Mouse (Mus musculus) embryonic facial prominence, embryonic 11.5 days (tissue): ENCODE measurements around the gene Slc38a10. TPM values are rescaled to one million over a fixed set of nuclear protein-coding genes. Genes with fewer than 3 reads are reported as not detected.

Experiments used
- ATAC-seq: fragments of 200-750 bp; cut with Nextera tagmentation; replicated peaks from 2 replicates; pipeline ENCODE4 v1.8.0; 2017; ENCODE audit warnings: low read depth; ENCODE audit not compliant: insufficient number of reproducible peaks, low FRiP score, low TSS enrichment
- DNase-seq: peaks from one replicate; pipeline ENCODE4 v3.0.0-alpha.2; 2015; ENCODE audit warnings: low spot score
- H3K27ac ChIP-seq: fragments of 300-500 bp; sonication (generic); replicated peaks from 2 replicates; pipeline ENCODE4 v1.5.1; 2014; ENCODE audit warnings: mild to moderate bottlenecking, low read depth, low read length, control low read depth
- H3K27me3 ChIP-seq: fragments of 300-500 bp; sonication (generic); 2 replicates; pipeline ENCODE4 v1.6.1; 2014; ENCODE audit warnings: mild to moderate bottlenecking, low read length, moderate library complexity, mixed read lengths; ENCODE audit not compliant: control insufficient read depth, insufficient read depth
- H3K36me3 ChIP-seq: fragments of 300-500 bp; sonication (generic); replicated peaks from 2 replicates; pipeline ENCODE4 v1.6.1; 2014; ENCODE audit warnings: low read depth, mild to moderate bottlenecking, low read length, moderate library complexity, mixed read lengths; ENCODE audit not compliant: control insufficient read depth, insufficient read depth
- H3K4me1 ChIP-seq: fragments of 300-500 bp; sonication (generic); 2 replicates; pipeline ENCODE4 v1.6.1; 2014; ENCODE audit warnings: low read length, mixed read lengths; ENCODE audit not compliant: control insufficient read depth, insufficient read depth
- H3K4me2 ChIP-seq: fragments of 300-500 bp; sonication (generic); 2 replicates; pipeline ENCODE4 v1.6.1; 2014; ENCODE audit warnings: low read depth, mild to moderate bottlenecking, control low read depth, low read length, moderate library complexity
- H3K4me3 ChIP-seq: fragments of 300-500 bp; sonication (generic); 2 replicates; pipeline ENCODE4 v1.5.1; 2014; ENCODE audit warnings: low read depth, low read length, control low read depth
- H3K9ac ChIP-seq: fragments of 300-500 bp; sonication (generic); replicated peaks from 2 replicates; pipeline ENCODE4 v1.6.1; 2014; ENCODE audit warnings: mild to moderate bottlenecking, control low read depth, low read length
- H3K9me3 ChIP-seq: fragments of 300-500 bp; sonication (generic); replicated peaks from 2 replicates; pipeline ENCODE4 v1.6.1; 2016; ENCODE audit warnings: mild to moderate bottlenecking, low read length, inconsistent platforms, mixed read lengths; ENCODE audit not compliant: control insufficient read depth
- WGBS: fragments of 180-500 bp; shearing (Covaris S2); extraction: QIAGEN DNeasy Blood & Tissue Kit; methylation state at CpG from one replicate; pipeline ENCODE4 v1.1.7; 2014; 5-methylcytosine and 5-hydroxymethylcytosine counted together
- polyA plus RNA-seq: library from polyadenylated mRNA; unstranded; fragments of >200 nt; fragmentation: Nextera tagmentation; extraction: Ambion mirVana; gene quantifications from 2 replicates; pipeline ENCODE4 v1.2.1, GENCODE M21; 2014

The Slc38a10 gene
- polyA plus RNA-seq, 1 experiment from 2014 or later = 50.0 TPM

DNA sequence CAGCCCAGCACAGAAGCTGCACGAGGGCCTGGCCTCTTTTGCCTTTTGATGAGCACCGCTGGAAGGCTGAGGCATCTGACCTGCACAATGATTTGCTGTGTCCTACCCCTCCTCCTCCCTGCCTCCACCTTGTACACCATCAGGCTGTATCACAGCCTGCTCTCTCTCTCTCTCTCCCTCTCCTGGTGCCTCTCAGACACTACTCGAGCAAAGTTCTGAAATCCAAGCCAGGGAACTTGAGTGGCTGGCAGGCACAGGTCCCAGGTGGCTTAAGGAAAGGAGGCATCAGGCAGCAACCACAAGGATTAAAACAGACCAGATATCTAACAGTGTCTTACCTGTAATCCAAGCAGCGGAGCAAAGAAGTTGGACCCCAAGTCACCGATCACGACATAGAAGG is 10.9 kb downstream of the Slc38a10 start:
- H3K9me3 ChIP-seq = no peaks in the 10 kb centered on the region
- H3K36me3 ChIP-seq = no peaks in the 10 kb centered on the region; the same call in 1 of the 2 replicates
- no peak for ATAC-seq
- no peak overlapping the region for H3K4me3 ChIP-seq
- H3K4me2 ChIP-seq = no peak overlapping the region
- H3K27me3 ChIP-seq = no peaks in the 10 kb centered on the region
- H3K27ac ChIP-seq = no peak overlapping the region
- WGBS = 69% methylated on average over 6 of the region's 6 CpGs
- no peak overlapping the region for H3K9ac ChIP-seq
- no peak for DNase-seq
- H3K4me1 ChIP-seq = no peaks in the 10 kb centered on the region

GRCm38 (mm10) chr11:120139309-120139731 is 11.8 kb downstream of the Slc38a10 start:
- Histone ChIP-seq H3K4me2 (no peak overlapping the region), H3K4me1 (no peaks in the 10 kb centered on the region), H3K9me3 (no peaks in the 10 kb centered on the region), H3K36me3 (no peaks in the 10 kb centered on the region; the same call in 1 of the 2 replicates), H3K27ac (no peak overlapping the region), H3K4me3 (no peak overlapping the region), H3K9ac (no peak overlapping the region), H3K27me3 (no peaks in the 10 kb centered on the region)
- DNase-seq (no peak), ATAC-seq (no peak)
- WGBS = 91% methylated on average over 10 of the region's 10 CpGs

- Histone ChIP-seq H3K9ac (no peak overlapping the region), H3K27ac (no peak overlapping the region), H3K9me3 (no peaks in the 10 kb centered on the region), H3K4me3 (no peak overlapping the region), H3K27me3 (no peaks in the 10 kb centered on the region), H3K4me1 (no peaks in the 10 kb centered on the region), H3K36me3 (no peaks in the 10 kb centered on the region; the same call in 1 of the 2 replicates), H3K4me2 (no peak overlapping the region)
- ATAC-seq (no peak), DNase-seq (no peak)
- 62% methylated on average over 5 of the region's 5 CpGs for WGBS
Measured at GRCm38 (mm10) chr11:120137625-120138004, 13.5 kb downstream of the Slc38a10 start.

GRCm38 (mm10) chr11:120136796-120137624 is 14.1 kb downstream of the Slc38a10 start:
- Histone ChIP-seq H3K4me1 (no peaks in the 10 kb centered on the region), H3K9ac (no peak overlapping the region), H3K4me3 (no peak overlapping the region), H3K27ac (no peak overlapping the region), H3K36me3 (no peaks in the 10 kb centered on the region; the same call in 1 of the 2 replicates), H3K27me3 (no peaks in the 10 kb centered on the region), H3K4me2 (no peak overlapping the region), H3K9me3 (no peaks in the 10 kb centered on the region)
- DNase-seq (peak; percentile 3), ATAC-seq (no peak)
- 85% methylated on average over 23 of the region's 23 CpGs for WGBS

GRCm38 (mm10) chr11:120136195-120136594 is 15.0 kb downstream of the Slc38a10 start:
- no peak overlapping the region for H3K27ac ChIP-seq
- H3K27me3 ChIP-seq = no peaks in the 10 kb centered on the region
- no peaks in the 10 kb centered on the region for H3K4me1 ChIP-seq
- no peak overlapping the region for H3K4me2 ChIP-seq
- WGBS = 92% methylated on average over 8 of the region's 8 CpGs
- H3K4me3 ChIP-seq = no peak overlapping the region
- H3K9ac ChIP-seq = no peak overlapping the region
- DNase-seq (no peak), ATAC-seq (no peak)
- no peaks in the 10 kb centered on the region; the same call in 1 of the 2 replicates for H3K36me3 ChIP-seq
- H3K9me3 ChIP-seq = no peaks in the 10 kb centered on the region

GRCm38 (mm10) chr11:120134847-120135530 is 16.2 kb downstream of the Slc38a10 start:
- no peak overlapping the region for H3K9ac ChIP-seq
- DNase-seq (no peak), ATAC-seq (no peak)
- no peak overlapping the region for H3K4me3 ChIP-seq
- H3K4me1 ChIP-seq = no peaks in the 10 kb centered on the region
- WGBS = 91% methylated on average over 9 of the region's 9 CpGs
- no peak overlapping the region for H3K27ac ChIP-seq
- H3K9me3 ChIP-seq = no peaks in the 10 kb centered on the region
- no peak overlapping the region for H3K4me2 ChIP-seq
- no peaks in the 10 kb centered on the region for H3K27me3 ChIP-seq
- H3K36me3 ChIP-seq = no peaks in the 10 kb centered on the region; the same call in 1 of the 2 replicates

GRCm38 (mm10) chr11:120134148-120134547 is 17.0 kb downstream of the Slc38a10 start:
- 90% methylated on average over 5 of the region's 5 CpGs for WGBS
- Histone ChIP-seq H3K9me3 (no peaks in the 10 kb centered on the region), H3K4me1 (no peaks in the 10 kb centered on the region), H3K36me3 (no peaks in the 10 kb centered on the region; the same call in 1 of the 2 replicates), H3K27ac (no peak overlapping the region), H3K4me2 (no peak overlapping the region), H3K4me3 (no peak overlapping the region), H3K9ac (no peak overlapping the region), H3K27me3 (no peaks in the 10 kb centered on the region)
- ATAC-seq (no peak), DNase-seq (no peak)

DNA sequence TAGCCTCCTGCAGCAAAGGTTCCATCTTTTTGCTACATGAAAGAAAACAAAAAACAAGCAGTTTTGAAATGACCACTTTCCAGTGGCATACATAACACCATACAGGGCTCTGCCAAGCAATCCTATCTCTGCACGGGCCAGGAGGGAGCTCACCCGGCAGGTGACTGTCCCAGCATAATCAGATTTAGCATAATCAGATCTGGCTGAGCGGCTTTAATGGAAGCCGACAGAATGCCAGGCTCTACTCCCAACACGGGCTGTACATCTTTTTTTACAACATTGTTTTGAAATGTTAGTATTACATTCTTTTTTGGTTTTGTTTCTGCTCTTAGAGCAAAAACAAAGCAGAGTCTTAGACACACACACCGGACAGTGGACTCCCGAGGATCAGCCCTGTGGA is 21.9 kb downstream of the Slc38a10 start:
- H3K36me3 ChIP-seq = no peaks in the 10 kb centered on the region; the same call in 1 of the 2 replicates
- no peaks in the 10 kb centered on the region for H3K4me1 ChIP-seq
- WGBS = 83% methylated on average over 7 of the region's 7 CpGs
- H3K9me3 ChIP-seq = no peaks in the 10 kb centered on the region
- no peak overlapping the region for H3K4me3 ChIP-seq
- no peak overlapping the region for H3K27ac ChIP-seq
- H3K9ac ChIP-seq = no peak overlapping the region
- H3K4me2 ChIP-seq = no peak overlapping the region
- DNase-seq = no peak
- ATAC-seq = no peak
- H3K27me3 ChIP-seq = no peaks in the 10 kb centered on the region
